Mouse (Mus musculus) thymus, postnatal 4 days (tissue): ENCODE data around the gene Gabbr1.
A peak's percentile ranks its signal among the peaks of the same experiment; 100 is the strongest.
"Not testable (repeated sequence)": the region's sequence is repeated elsewhere in the genome, so short reads cannot be mapped to it uniquely, and the experiment has no call there.

Experiments
- DNase-seq: peaks from one replicate; pipeline ENCODE4 v3.0.0; 2021

The Gabbr1 gene

GRCm38 (mm10) chr17:37045611-37046311, at the start of gene Gabbr1:
Gene Gabbr1, plus strand, starts transcription at chr17:37045966.
- DNase-seq, result peak; percentile 86

GRCm38 (mm10) chr17:36997033-36997735, 48.6 kb upstream of the Gabbr1 start:
- peak; percentile 89 for DNase-seq

GRCm38 (mm10) chr17:36998477-36998876, 47.3 kb upstream of the Gabbr1 start:
- DNase-seq, result no peak

GRCm38 (mm10) chr17:37000863-37001262, 44.9 kb upstream of the Gabbr1 start, which contains the start of gene Zfp57:
Gene Zfp57, plus strand, starts transcription at chr17:37001163.
- DNase-seq, result no peak

- peak; percentile 18 for DNase-seq
These were observed 43.1 kb upstream of the Gabbr1 start for GRCm38 (mm10) chr17:37002364-37003330.

- no peak for DNase-seq
These were observed 42.4 kb upstream of the Gabbr1 start for GRCm38 (mm10) chr17:37003366-37003765.

GRCm38 (mm10) chr17:37008161-37008560, 37.6 kb upstream of the Gabbr1 start:
- DNase-seq, result no peak

- DNase-seq, result peak; percentile 9
These were observed 36.2 kb upstream of the Gabbr1 start for GRCm38 (mm10) chr17:37009460-37010042.

GRCm38 (mm10) chr17:37011719-37012118, 34.0 kb upstream of the Gabbr1 start:
- DNase-seq, result no peak

- no peak for DNase-seq
These were observed 33.6 kb upstream of the Gabbr1 start for GRCm38 (mm10) chr17:37012141-37012540.

- no peak for DNase-seq
These were observed 29.4 kb upstream of the Gabbr1 start for GRCm38 (mm10) chr17:37016333-37016732.

GRCm38 (mm10) chr17:37018328-37018727, 27.4 kb upstream of the Gabbr1 start:
- DNase-seq, result no peak

- not testable (repeated sequence) for DNase-seq
These were observed 26.5 kb upstream of the Gabbr1 start for GRCm38 (mm10) chr17:37019242-37019641.

- DNase-seq, result no peak
These were observed 22.9 kb upstream of the Gabbr1 start, which contains the start of gene Mog for GRCm38 (mm10) chr17:37022628-37023576. Gene Mog, minus strand, starts transcription at chr17:37023398.

- no peak for DNase-seq
These were observed 19.3 kb upstream of the Gabbr1 start for GRCm38 (mm10) chr17:37026425-37026824.

- no peak for DNase-seq
These were observed 18.3 kb upstream of the Gabbr1 start for GRCm38 (mm10) chr17:37027486-37027885.

GRCm38 (mm10) chr17:37028212-37028611, 17.6 kb upstream of the Gabbr1 start:
- no peak for DNase-seq

GRCm38 (mm10) chr17:37028683-37029120, 17.1 kb upstream of the Gabbr1 start:
- DNase-seq, result peak; percentile 88

- DNase-seq, result no peak
These were observed 16.6 kb upstream of the Gabbr1 start for GRCm38 (mm10) chr17:37029162-37029561.

GRCm38 (mm10) chr17:37039127-37039894, 6.5 kb upstream of the Gabbr1 start:
- no peak for DNase-seq
